Mouse (Mus musculus) hindbrain, embryonic 14.5 days (tissue): ENCODE measurements around the gene Cntnap4. TPM values are rescaled to one million over a fixed set of nuclear protein-coding genes. Genes with fewer than 3 reads are reported as not detected.

Experiments used
- ATAC-seq: fragments of 200-750 bp; cut with Nextera tagmentation; 2 replicates; pipeline ENCODE4 v1.8.0; 2017; ENCODE audit warnings: moderate number of reproducible peaks, mild to moderate bottlenecking, moderate TSS enrichment, moderate library complexity; ENCODE audit not compliant: low FRiP score
- DNase-seq: peaks from one replicate; pipeline ENCODE4 v3.0.0-alpha.2; 2015; ENCODE audit warnings: low spot score
- H3K27ac ChIP-seq: fragments of 300-500 bp; sonication (generic); 2 replicates; pipeline ENCODE4 v1.5.1; 2014; ENCODE audit warnings: mild to moderate bottlenecking, moderate library complexity
- H3K27me3 ChIP-seq: fragments of 300-500 bp; sonication (generic); 2 replicates; pipeline ENCODE4 v1.6.1; 2014; ENCODE audit warnings: mild to moderate bottlenecking, low read length, mixed read lengths; ENCODE audit not compliant: control insufficient read depth, insufficient read depth
- H3K36me3 ChIP-seq: fragments of 300-500 bp; sonication (generic); replicated peaks from 2 replicates; pipeline ENCODE4 v1.6.1; 2014; ENCODE audit not compliant: control insufficient read depth, insufficient read depth
- H3K4me1 ChIP-seq: fragments of 300-500 bp; sonication (generic); replicated peaks from 2 replicates; pipeline ENCODE4 v1.6.1; 2014; ENCODE audit warnings: antibody characterized with exemption, low read length, mixed read lengths; ENCODE audit not compliant: control insufficient read depth, insufficient read depth
- H3K4me2 ChIP-seq: fragments of 300-500 bp; sonication (generic); replicated peaks from 2 replicates; pipeline ENCODE4 v1.6.1; 2014; ENCODE audit warnings: mild to moderate bottlenecking, moderate library complexity
- H3K4me3 ChIP-seq: fragments of 300-500 bp; sonication (generic); replicated peaks from 2 replicates; pipeline ENCODE4 v1.5.1; 2014; ENCODE audit warnings: mild to moderate bottlenecking, low read length
- H3K9ac ChIP-seq: fragments of 300-500 bp; sonication (generic); 2 replicates; pipeline ENCODE4 v1.6.1; 2014
- H3K9me3 ChIP-seq: fragments of 300-500 bp; sonication (generic); 2 replicates; pipeline ENCODE4 v1.6.1; 2016; ENCODE audit warnings: low read length; ENCODE audit not compliant: control insufficient read depth
- WGBS: fragments of 180-500 bp; shearing (Covaris S2); extraction: QIAGEN DNeasy Blood & Tissue Kit; methylation state at CpG from one replicate; pipeline ENCODE4 v1.1.7; 2014; 5-methylcytosine and 5-hydroxymethylcytosine counted together
- polyA plus RNA-seq: library from polyadenylated mRNA; unstranded; fragments of >200 nt; fragmentation: Nextera tagmentation; extraction: Ambion mirVana; gene quantifications from 2 replicates; pipeline ENCODE4 v1.2.1, GENCODE M21; 2014

Cntnap4 gene
- polyA plus RNA-seq: 17.3 and 19.5 TPM in 2 replicates

GRCm38 (mm10) chr8:112569471-112570141 is at the start of gene Cntnap4:
Gene Cntnap4 (plus strand): TSS chr8:112570043.
- Histone ChIP-seq H3K9ac (peak within 1 kb of the TSS; percentile 57), H3K4me3 (peak within 1 kb of the TSS; percentile 39), H3K36me3 (no peaks in the 10 kb centered on the region), H3K9me3 (no peaks in the 10 kb centered on the region), H3K27ac (peak within 1 kb of the TSS; percentile 81), H3K4me1 (peaks cover 16% of the 10 kb centered on the region), H3K27me3 (no peaks in the 10 kb centered on the region), H3K4me2 (peak within 1 kb of the TSS; percentile 50)
- DNase-seq (peak; percentile 61), ATAC-seq (peak; percentile 71)
- WGBS: 2% methylated on average over 18 of the region's 18 CpGs

GRCm38 (mm10) chr8:112557376-112557775 is 12.5 kb upstream of the Cntnap4 start:
- DNase-seq (no peak), ATAC-seq (no peak)
- Histone ChIP-seq H3K9me3 (0 out of 2 replicates have a peak, but pooled peaks cover 3% of the 10 kb centered on the region), H3K4me2 (no peak overlapping the region), H3K4me1 (no peaks in the 10 kb centered on the region), H3K27me3 (no peaks in the 10 kb centered on the region), H3K36me3 (no peaks in the 10 kb centered on the region), H3K9ac (no peak overlapping the region), H3K4me3 (no peak overlapping the region), H3K27ac (no peak overlapping the region)
- WGBS: 67% methylated on average over 4 of the region's 4 CpGs

- Histone ChIP-seq H3K4me3 (peak overlapping the region; percentile 39), H3K27me3 (no peaks in the 10 kb centered on the region), H3K36me3 (no peaks in the 10 kb centered on the region), H3K27ac (0 out of 2 replicates have a peak overlapping the region, but pooled peaks have one; percentile 3), H3K4me2 (peak overlapping the region; percentile 50), H3K9me3 (no peaks in the 10 kb centered on the region), H3K9ac (peak overlapping the region; percentile 57), H3K4me1 (peaks cover 16% of the 10 kb centered on the region)
- ATAC-seq: no peak
- 7% methylated on average over 6 of the region's 6 CpGs for WGBS
- no peak for DNase-seq
Observed at GRCm38 (mm10) chr8:112570541-112570940, 698 bp downstream of the Cntnap4 start.

GRCm38 (mm10) chr8:112571337-112571904 is 1.6 kb downstream of the Cntnap4 start:
- no peaks in the 10 kb centered on the region for H3K36me3 ChIP-seq
- H3K9me3 ChIP-seq: no peaks in the 10 kb centered on the region
- ATAC-seq (peak; percentile 77; the same call in 1 of the 2 replicates), DNase-seq (peak; percentile 85)
- peaks cover 16% of the 10 kb centered on the region for H3K4me1 ChIP-seq
- peak overlapping the region; percentile 57; the same call in 1 of the 2 replicates for H3K9ac ChIP-seq
- peak overlapping the region; percentile 50 for H3K4me2 ChIP-seq
- whole genome bisulfite sequencing: 18% methylated on average over 9 of the region's 9 CpGs
- no peak overlapping the region for H3K27ac ChIP-seq
- H3K27me3 ChIP-seq: no peaks in the 10 kb centered on the region
- peak overlapping the region; percentile 39 for H3K4me3 ChIP-seq

- Histone ChIP-seq H3K9me3 (no peaks in the 10 kb centered on the region), H3K4me1 (no peaks in the 10 kb centered on the region), H3K9ac (no peak overlapping the region), H3K36me3 (no peaks in the 10 kb centered on the region), H3K4me3 (no peak overlapping the region), H3K4me2 (no peak overlapping the region), H3K27ac (no peak overlapping the region), H3K27me3 (no peaks in the 10 kb centered on the region)
- DNase-seq (no peak), ATAC-seq (no peak)
- 57% methylated on average over 6 of the region's 6 CpGs for WGBS
Observed at GRCm38 (mm10) chr8:112581473-112581872, 11.6 kb downstream of the Cntnap4 start.

GRCm38 (mm10) chr8:112583440-112583839 is 13.6 kb downstream of the Cntnap4 start:
- ATAC-seq (no peak), DNase-seq (no peak)
- H3K9ac ChIP-seq: no peak overlapping the region
- no peak overlapping the region for H3K27ac ChIP-seq
- no peaks in the 10 kb centered on the region for H3K36me3 ChIP-seq
- H3K4me1 ChIP-seq: no peaks in the 10 kb centered on the region
- no peak overlapping the region for H3K4me3 ChIP-seq
- WGBS: 96% methylated on average over 2 of the region's 2 CpGs
- H3K9me3 ChIP-seq: no peaks in the 10 kb centered on the region
- H3K4me2 ChIP-seq: no peak overlapping the region
- H3K27me3 ChIP-seq: no peaks in the 10 kb centered on the region

GRCm38 (mm10) chr8:112588357-112589051 is 18.7 kb downstream of the Cntnap4 start:
- no peaks in the 10 kb centered on the region for H3K4me1 ChIP-seq
- DNase-seq (no peak), ATAC-seq (no peak; the same call in 1 of the 2 replicates)
- H3K27me3 ChIP-seq: no peaks in the 10 kb centered on the region
- H3K36me3 ChIP-seq: no peaks in the 10 kb centered on the region
- no peak overlapping the region for H3K9ac ChIP-seq
- no peak overlapping the region for H3K4me3 ChIP-seq
- no peaks in the 10 kb centered on the region for H3K9me3 ChIP-seq
- peak overlapping the region; percentile 24 for H3K4me2 ChIP-seq
- peak overlapping the region; percentile 1; the same call in 1 of the 2 replicates for H3K27ac ChIP-seq
- 63% methylated on average over 8 of the region's 8 CpGs for WGBS

- Histone ChIP-seq H3K9ac (no peak overlapping the region), H3K27ac (peak overlapping the region; percentile 1; the same call in 1 of the 2 replicates)
- WGBS: 61% methylated on average over 14 of the region's 14 CpGs
Observed at GRCm38 (mm10) chr8:112589052-112589389, 19.2 kb downstream of the Cntnap4 start.

More at GRCm38 (mm10) chr8:112589052-112589389, 19.2 kb downstream of the Cntnap4 start:
- Histone ChIP-seq H3K4me2 (peak overlapping the region; percentile 24), H3K4me1 (no peaks in the 10 kb centered on the region), H3K27me3 (no peaks in the 10 kb centered on the region), H3K9me3 (no peaks in the 10 kb centered on the region), H3K36me3 (no peaks in the 10 kb centered on the region), H3K4me3 (no peak overlapping the region)
- ATAC-seq (no peak; the same call in 1 of the 2 replicates), DNase-seq (no peak)
